Mouse (Mus musculus): ENCODE results near the gene Nfkb2.
A peak's percentile ranks its signal among the peaks of the same experiment; 100 is the strongest.

Nfkb2 gene

GRCm38 (mm10) chr19:46322996-46323572 is 19.0 kb downstream of the Nfkb2 start:
- no peak for DNase-seq (ENCODE audit: low spot score in 2 of 2)

GRCm38 (mm10) chr19:46323716-46324115 is 19.6 kb downstream of the Nfkb2 start:
- DNase-seq (ENCODE audit: low spot score in 2 of 2) = no peak

- DNase-seq (ENCODE audit: low spot score in 2 of 2) = no peak
These were observed 20.2 kb downstream of the Nfkb2 start for GRCm38 (mm10) chr19:46324366-46324765.

GRCm38 (mm10) chr19:46324918-46325317 is 20.8 kb downstream of the Nfkb2 start:
- DNase-seq (ENCODE audit: low spot score in 2 of 2) = no peak

GRCm38 (mm10) chr19:46326019-46326755 is 22.1 kb downstream of the Nfkb2 start:
- DNase-seq (ENCODE audit: low spot score in 2 of 2) = peak in 1 of 2 experiments; percentile 56

- peak in 1 of 2 experiments; percentile 67 for DNase-seq (ENCODE audit: low spot score in 2 of 2)
These were observed 22.7 kb downstream of the Nfkb2 start, which contains the start of gene Psd for GRCm38 (mm10) chr19:46326756-46327305. Gene Psd (minus strand): TSS chr19:46327156.

- no peak for DNase-seq (ENCODE audit: low spot score in 2 of 2)
These were observed 23.5 kb downstream of the Nfkb2 start for GRCm38 (mm10) chr19:46327531-46328064.

GRCm38 (mm10) chr19:46328081-46329030 is 24.2 kb downstream of the Nfkb2 start, which contains the start of gene Fbxl15:
Gene Fbxl15 (plus strand): TSS chr19:46328184.
- peak; percentile 92 to 96 for DNase-seq (ENCODE audit: low spot score in 2 of 2)

- DNase-seq (ENCODE audit: low spot score in 2 of 2) = no peak
These were observed 25.0 kb downstream of the Nfkb2 start for GRCm38 (mm10) chr19:46329031-46329641.

- DNase-seq (ENCODE audit: low spot score in 2 of 2) = peak in 1 of 2 experiments; percentile 83
These were observed 25.8 kb downstream of the Nfkb2 start for GRCm38 (mm10) chr19:46329951-46330350.

- DNase-seq (ENCODE audit: low spot score in 2 of 2) = no peak
These were observed 26.6 kb downstream of the Nfkb2 start for GRCm38 (mm10) chr19:46330696-46331095.

GRCm38 (mm10) chr19:46331326-46331725 is 27.2 kb downstream of the Nfkb2 start:
- DNase-seq (ENCODE audit: low spot score in 2 of 2) = no peak

- DNase-seq (ENCODE audit: low spot score in 2 of 2) = no peak
These were observed 27.8 kb downstream of the Nfkb2 start for GRCm38 (mm10) chr19:46331936-46332335.

GRCm38 (mm10) chr19:46332721-46333339 is 28.7 kb downstream of the Nfkb2 start:
- no peak for DNase-seq (ENCODE audit: low spot score in 2 of 2)

- no peak for DNase-seq (ENCODE audit: low spot score in 2 of 2)
These were observed 29.8 kb downstream of the Nfkb2 start for GRCm38 (mm10) chr19:46333906-46334305.

GRCm38 (mm10) chr19:46337719-46338330 is 33.7 kb downstream of the Nfkb2 start:
- no peak for DNase-seq (ENCODE audit: low spot score in 2 of 2)

- peak; percentile 92 to 100 for DNase-seq (ENCODE audit: low spot score in 2 of 2)
These were observed 34.3 kb downstream of the Nfkb2 start, which contains the start of gene Cuedc2 for GRCm38 (mm10) chr19:46338331-46338936. Gene Cuedc2 (minus strand): TSS chr19:46338702.

GRCm38 (mm10) chr19:46338942-46339286 is 34.8 kb downstream of the Nfkb2 start:
- no peak for DNase-seq (ENCODE audit: low spot score in 2 of 2)

GRCm38 (mm10) chr19:46339287-46339971 is 35.3 kb downstream of the Nfkb2 start:
- DNase-seq (ENCODE audit: low spot score in 2 of 2) = peak in 1 of 2 experiments; percentile 49
